Mouse (Mus musculus): ENCODE measurements around the gene Cryge. TPM values are rescaled to one million over a fixed set of nuclear protein-coding genes. Genes with fewer than 3 reads are reported as not detected.

Gene Cryge
- total and polyA plus RNA-seq, 2 experiments, result not detected

DNA sequence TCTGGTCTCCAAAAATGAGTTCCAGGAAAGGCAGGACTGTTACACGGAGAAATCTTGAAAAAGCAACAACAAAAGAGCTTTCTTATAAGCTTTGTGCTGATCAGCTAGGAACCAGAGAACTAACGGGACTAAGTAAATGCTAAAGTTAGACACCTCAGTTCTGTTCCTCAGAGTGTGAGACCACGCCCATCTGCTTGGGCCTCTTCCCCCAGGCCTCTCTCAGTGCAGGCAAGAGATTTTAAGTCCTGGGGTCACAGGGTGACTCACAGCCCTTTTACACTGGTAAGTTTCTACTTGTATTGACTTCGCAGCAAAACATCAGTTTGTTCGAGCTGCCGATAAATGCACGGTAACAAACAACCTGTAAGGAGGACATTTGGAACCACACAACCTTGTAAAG is 747 bp upstream of the Cryge start:
- no peaks in the 10 kb centered on the region for H3K4me1 ChIP-seq (ENCODE audit: control insufficient read depth, insufficient read depth, low read length)
- no peak overlapping the region for H3K4me3 ChIP-seq (ENCODE audit: insufficient read depth, low read depth, low read length)
- H3K79me2 ChIP-seq (ENCODE audit: control insufficient read depth, insufficient read depth, low read length), result no peaks in the 10 kb centered on the region
- no peak overlapping the region for H3K9ac ChIP-seq (ENCODE audit: low read depth, low read length)
- no peak overlapping the region for H3K27ac ChIP-seq (replicated peaks; ENCODE audit: insufficient read depth, low read depth, low read length)
- 83% methylated on average over 7 of the region's 7 CpGs for WGBS
- no peaks in the 10 kb centered on the region for H3K36me3 ChIP-seq (ENCODE audit: control insufficient read depth, insufficient read depth, low read length)
- no peaks in the 10 kb centered on the region for H3K27me3 ChIP-seq (ENCODE audit: control insufficient read depth, insufficient read depth, low read length)
- no peak for TF ChIP-seq CTCF (IDR thresholded peaks at IDR 0.05; ENCODE audit: low read depth, low read length)
- no peak for TF ChIP-seq POLR2A (IDR thresholded peaks at IDR 0.05; ENCODE audit: extremely low read depth, insufficient read depth, low read length)
- no peak for DNase-seq (ENCODE audit: extremely low read depth, low read depth, low spot score)

DNA sequence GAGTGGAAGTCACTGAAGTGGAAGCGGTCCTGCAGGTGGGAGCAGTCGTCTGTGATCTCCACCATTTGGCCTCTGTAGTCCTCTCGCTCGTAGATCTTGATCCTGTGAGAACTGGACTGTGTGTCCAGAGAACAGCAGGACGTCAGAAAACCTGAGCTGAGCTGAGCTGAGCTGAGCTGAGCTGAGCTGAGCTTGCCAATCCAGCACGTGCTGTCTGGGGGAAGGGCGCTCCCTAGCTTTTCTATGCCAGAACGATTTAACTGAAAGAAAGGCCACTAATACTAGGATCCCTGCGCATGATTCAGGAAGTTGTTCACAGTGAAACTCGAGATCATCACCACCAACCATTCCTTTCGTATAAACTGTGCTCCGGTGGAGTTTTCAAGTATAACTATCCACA is 2.2 kb downstream of the Cryge start:
- no peak for DNase-seq (ENCODE audit: extremely low read depth, low read depth, low spot score)
- TF ChIP-seq POLR2A (IDR thresholded peaks at IDR 0.05; ENCODE audit: extremely low read depth, insufficient read depth, low read length), result no peak
- TF ChIP-seq CTCF (IDR thresholded peaks at IDR 0.05; ENCODE audit: low read depth, low read length), result no peak
- Histone ChIP-seq H3K79me2 (ENCODE audit: control insufficient read depth, insufficient read depth, low read length) (no peaks in the 10 kb centered on the region), H3K27ac (replicated peaks; ENCODE audit: insufficient read depth, low read depth, low read length) (no peak overlapping the region), H3K4me3 (ENCODE audit: insufficient read depth, low read depth, low read length) (no peak overlapping the region), H3K4me1 (ENCODE audit: control insufficient read depth, insufficient read depth, low read length) (peaks cover 2% of the 10 kb centered on the region; the same call in 1 of the 2 replicates), H3K9ac (ENCODE audit: low read depth, low read length) (no peak overlapping the region), H3K36me3 (ENCODE audit: control insufficient read depth, insufficient read depth, low read length) (no peaks in the 10 kb centered on the region), H3K27me3 (ENCODE audit: control insufficient read depth, insufficient read depth, low read length) (no peaks in the 10 kb centered on the region)
- 75% methylated on average over 12 of the region's 12 CpGs for WGBS

DNA sequence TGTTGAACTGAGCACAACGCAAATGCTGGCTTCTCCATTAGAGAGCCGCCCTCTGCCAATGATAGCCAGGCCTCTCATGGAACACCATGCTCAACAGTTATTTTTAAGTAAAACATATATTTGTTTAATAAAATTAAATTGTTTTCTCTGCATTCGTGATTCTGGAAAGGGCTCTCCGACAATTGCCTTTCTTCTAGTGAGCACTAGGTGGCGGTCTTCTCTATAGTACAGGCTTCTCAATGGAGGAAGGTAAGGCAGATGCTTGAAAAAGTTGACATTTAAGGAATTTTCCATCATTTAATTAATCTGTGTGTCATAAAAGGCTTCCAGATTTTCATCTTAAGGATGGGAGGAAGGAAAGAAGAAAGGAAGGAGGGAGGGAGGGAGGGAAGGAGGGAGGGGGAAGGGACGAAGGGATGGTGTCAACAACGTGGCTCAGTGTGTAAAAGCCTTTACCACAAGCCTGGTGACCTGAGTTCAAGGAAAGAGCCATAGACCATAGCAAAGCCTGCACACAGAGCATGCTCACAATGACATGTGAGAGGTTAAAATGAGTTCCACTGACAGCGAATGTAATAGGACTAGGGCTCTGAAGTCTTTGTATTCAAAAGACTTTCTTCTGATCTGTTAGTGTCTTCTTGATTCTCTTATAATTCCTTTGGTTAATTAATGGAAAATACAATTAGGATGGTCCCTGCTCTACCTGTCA is 4.4 kb downstream of the Cryge start:
- no peak overlapping the region for H3K4me3 ChIP-seq (ENCODE audit: insufficient read depth, low read depth, low read length)
- H3K4me1 ChIP-seq (ENCODE audit: control insufficient read depth, insufficient read depth, low read length), result peaks cover 2% of the 10 kb centered on the region; the same call in 1 of the 2 replicates
- no peak overlapping the region for H3K27ac ChIP-seq (replicated peaks; ENCODE audit: insufficient read depth, low read depth, low read length)
- H3K36me3 ChIP-seq (ENCODE audit: control insufficient read depth, insufficient read depth, low read length), result no peaks in the 10 kb centered on the region
- TF ChIP-seq CTCF (IDR thresholded peaks at IDR 0.05; ENCODE audit: low read depth, low read length) (0 out of 2 replicates have a peak, but pooled peaks have one; percentile 23), POLR2A (IDR thresholded peaks at IDR 0.05; ENCODE audit: extremely low read depth, insufficient read depth, low read length) (no peak)
- WGBS, result 32% methylated on average over 8 of the region's 8 CpGs
- H3K9ac ChIP-seq (ENCODE audit: low read depth, low read length), result no peak overlapping the region
- DNase-seq (ENCODE audit: extremely low read depth, low read depth, low spot score), result peak; percentile 26
- H3K27me3 ChIP-seq (ENCODE audit: control insufficient read depth, insufficient read depth, low read length), result no peaks in the 10 kb centered on the region
- H3K79me2 ChIP-seq (ENCODE audit: control insufficient read depth, insufficient read depth, low read length), result no peaks in the 10 kb centered on the region

DNA sequence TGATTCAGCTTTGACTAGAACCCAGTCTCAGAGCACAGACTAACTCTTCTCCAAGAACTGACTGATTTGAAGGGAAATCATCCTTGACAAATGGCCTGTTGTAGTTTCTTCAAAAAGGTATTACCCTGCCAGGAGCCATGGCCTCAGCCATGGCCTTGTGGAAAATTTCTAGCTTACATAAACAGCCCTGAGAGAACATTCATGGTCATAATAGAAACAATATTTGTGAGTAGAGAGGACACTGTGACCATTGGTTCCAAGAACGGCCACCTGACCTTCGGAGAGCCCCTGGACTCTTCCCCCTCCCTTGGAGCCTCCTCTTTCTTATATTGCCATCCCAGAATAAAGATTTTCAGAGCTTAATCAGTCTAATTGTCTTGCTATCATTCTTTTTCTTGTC is 7.5 kb downstream of the Cryge start:
- H3K4me1 ChIP-seq (ENCODE audit: control insufficient read depth, insufficient read depth, low read length), result peaks cover 2% of the 10 kb centered on the region; the same call in 1 of the 2 replicates
- no peak overlapping the region for H3K27ac ChIP-seq (replicated peaks; ENCODE audit: insufficient read depth, low read depth, low read length)
- H3K4me3 ChIP-seq (ENCODE audit: insufficient read depth, low read depth, low read length), result no peak overlapping the region
- DNase-seq (ENCODE audit: extremely low read depth, low read depth, low spot score), result no peak
- WGBS, result 76% methylated on average over 2 of the region's 2 CpGs
- no peak overlapping the region for H3K9ac ChIP-seq (ENCODE audit: low read depth, low read length)
- H3K27me3 ChIP-seq (ENCODE audit: control insufficient read depth, insufficient read depth, low read length), result no peaks in the 10 kb centered on the region
- no peaks in the 10 kb centered on the region for H3K36me3 ChIP-seq (ENCODE audit: control insufficient read depth, insufficient read depth, low read length)
- no peaks in the 10 kb centered on the region for H3K79me2 ChIP-seq (ENCODE audit: control insufficient read depth, insufficient read depth, low read length)
- TF ChIP-seq POLR2A (IDR thresholded peaks at IDR 0.05; ENCODE audit: extremely low read depth, insufficient read depth, low read length), result no peak
- no peak for TF ChIP-seq CTCF (IDR thresholded peaks at IDR 0.05; ENCODE audit: low read depth, low read length)

DNA sequence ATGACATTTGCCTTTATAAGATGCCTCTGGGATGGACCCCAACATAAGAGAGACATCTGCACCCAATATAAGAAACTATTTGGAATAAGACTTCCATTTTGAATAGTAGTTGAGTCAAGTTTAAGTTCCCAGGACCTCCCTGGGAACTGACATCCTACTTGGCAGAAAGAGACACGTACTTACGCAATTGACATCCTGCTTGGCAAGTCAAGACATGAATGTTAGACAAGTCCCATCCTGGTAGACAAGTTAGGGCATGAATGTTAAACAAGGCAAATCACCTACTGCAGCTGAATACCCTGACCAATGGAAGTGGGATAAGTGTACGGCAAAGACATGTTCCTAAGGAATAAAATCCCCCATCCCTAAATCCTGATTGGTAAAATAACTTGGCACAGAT is 9.1 kb downstream of the Cryge start:
- 89% methylated on average over 3 of the region's 3 CpGs for WGBS
- no peaks in the 10 kb centered on the region for H3K79me2 ChIP-seq (ENCODE audit: control insufficient read depth, insufficient read depth, low read length)
- no peak overlapping the region for H3K9ac ChIP-seq (ENCODE audit: low read depth, low read length)
- no peak for DNase-seq (ENCODE audit: extremely low read depth, low read depth, low spot score)
- H3K4me1 ChIP-seq (ENCODE audit: control insufficient read depth, insufficient read depth, low read length), result peaks cover 2% of the 10 kb centered on the region; the same call in 1 of the 2 replicates
- TF ChIP-seq CTCF (IDR thresholded peaks at IDR 0.05; ENCODE audit: low read depth, low read length) (no peak), POLR2A (IDR thresholded peaks at IDR 0.05; ENCODE audit: extremely low read depth, insufficient read depth, low read length) (no peak)
- H3K27ac ChIP-seq (replicated peaks; ENCODE audit: insufficient read depth, low read depth, low read length), result no peak overlapping the region
- no peak overlapping the region for H3K4me3 ChIP-seq (ENCODE audit: insufficient read depth, low read depth, low read length)
- no peaks in the 10 kb centered on the region for H3K36me3 ChIP-seq (ENCODE audit: control insufficient read depth, insufficient read depth, low read length)
- H3K27me3 ChIP-seq (ENCODE audit: control insufficient read depth, insufficient read depth, low read length), result no peaks in the 10 kb centered on the region

DNA sequence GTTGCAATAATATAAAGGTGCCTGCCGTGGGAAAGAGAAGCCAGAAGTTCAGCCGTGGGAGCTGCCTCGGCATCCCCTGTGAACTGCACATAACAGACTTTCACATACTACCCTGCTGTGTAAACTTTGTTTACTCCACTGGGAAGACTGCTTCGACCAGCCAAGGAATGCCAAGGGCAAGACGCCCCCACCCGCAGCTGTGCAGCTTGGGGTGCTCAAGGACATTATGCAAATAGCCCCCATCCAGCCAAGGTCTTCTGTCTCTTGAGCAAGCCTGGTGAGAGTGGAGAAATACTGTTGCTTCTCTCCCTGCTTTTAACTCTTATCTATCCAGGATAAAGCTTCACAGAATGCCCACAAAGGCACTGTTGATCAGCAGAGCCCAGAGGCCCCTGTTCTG is 10.1 kb downstream of the Cryge start:
- Histone ChIP-seq H3K4me1 (ENCODE audit: control insufficient read depth, insufficient read depth, low read length) (no peaks in the 10 kb centered on the region), H3K4me3 (ENCODE audit: insufficient read depth, low read depth, low read length) (no peak overlapping the region), H3K36me3 (ENCODE audit: control insufficient read depth, insufficient read depth, low read length) (no peaks in the 10 kb centered on the region), H3K27me3 (ENCODE audit: control insufficient read depth, insufficient read depth, low read length) (no peaks in the 10 kb centered on the region), H3K9ac (ENCODE audit: low read depth, low read length) (no peak overlapping the region), H3K79me2 (ENCODE audit: control insufficient read depth, insufficient read depth, low read length) (no peaks in the 10 kb centered on the region), H3K27ac (replicated peaks; ENCODE audit: insufficient read depth, low read depth, low read length) (no peak overlapping the region)
- DNase-seq (ENCODE audit: extremely low read depth, low read depth, low spot score), result no peak
- 75% methylated on average over 6 of the region's 6 CpGs for WGBS
- no peak for TF ChIP-seq POLR2A (IDR thresholded peaks at IDR 0.05; ENCODE audit: extremely low read depth, insufficient read depth, low read length)
- no peak for TF ChIP-seq CTCF (IDR thresholded peaks at IDR 0.05; ENCODE audit: low read depth, low read length)

Data from liver, adult 2 months (tissue).